Mouse (Mus musculus) neural tube, embryonic 12.5 days (tissue): Measurements from ENCODE around the gene N6amt1. TPM values are rescaled to one million over a fixed set of nuclear protein-coding genes. Genes with fewer than 3 reads are reported as not detected.

Experiments
- ATAC-seq: fragments of 200-750 bp; cut with Nextera tagmentation; 2 replicates; pipeline ENCODE4 v1.8.0; 2017; ENCODE audit warnings: low read depth, mild to moderate bottlenecking, moderate TSS enrichment, moderate library complexity; ENCODE audit not compliant: low FRiP score
- H3K27ac ChIP-seq: fragments of 300-500 bp; sonication (generic); 2 replicates; pipeline ENCODE4 v1.5.1; 2016
- H3K27me3 ChIP-seq: fragments of 300-500 bp; sonication (generic); replicated peaks from 2 replicates; pipeline ENCODE4 v1.6.1; 2016; ENCODE audit warnings: mild to moderate bottlenecking
- H3K36me3 ChIP-seq: fragments of 300-500 bp; sonication (generic); 2 replicates; pipeline ENCODE4 v1.6.1; 2016; ENCODE audit warnings: mild to moderate bottlenecking
- H3K4me1 ChIP-seq: fragments of 300-500 bp; sonication (generic); 2 replicates; pipeline ENCODE4 v1.6.1; 2016
- H3K4me2 ChIP-seq: fragments of 300-500 bp; sonication (generic); replicated peaks from 2 replicates; pipeline ENCODE4 v1.6.1; 2016; ENCODE audit warnings: mild to moderate bottlenecking
- H3K4me3 ChIP-seq: fragments of 300-500 bp; sonication (generic); 2 replicates; pipeline ENCODE4 v1.5.1; 2016
- H3K9ac ChIP-seq: fragments of 300-500 bp; sonication (generic); 2 replicates; pipeline ENCODE4 v1.6.1; 2016; ENCODE audit warnings: mild to moderate bottlenecking
- H3K9me3 ChIP-seq: fragments of 300-500 bp; sonication (generic); 2 replicates; pipeline ENCODE4 v1.6.1; 2016; ENCODE audit warnings: mild to moderate bottlenecking
- WGBS: fragments of 180-500 bp; shearing (Covaris S2); methylation state at CpG from one replicate; pipeline ENCODE4 v1.1.7; 2016; 5-methylcytosine and 5-hydroxymethylcytosine counted together
- polyA plus RNA-seq: library from polyadenylated mRNA; unstranded; fragments of >200 nt; fragmentation: Nextera tagmentation; extraction: Ambion mirVana; gene quantifications from 2 replicates; pipeline ENCODE4 v1.2.1, GENCODE M21; 2016

N6amt1 gene
- polyA plus RNA-seq, 1 experiment from 2014 or later, result 18.8 TPM

DNA sequence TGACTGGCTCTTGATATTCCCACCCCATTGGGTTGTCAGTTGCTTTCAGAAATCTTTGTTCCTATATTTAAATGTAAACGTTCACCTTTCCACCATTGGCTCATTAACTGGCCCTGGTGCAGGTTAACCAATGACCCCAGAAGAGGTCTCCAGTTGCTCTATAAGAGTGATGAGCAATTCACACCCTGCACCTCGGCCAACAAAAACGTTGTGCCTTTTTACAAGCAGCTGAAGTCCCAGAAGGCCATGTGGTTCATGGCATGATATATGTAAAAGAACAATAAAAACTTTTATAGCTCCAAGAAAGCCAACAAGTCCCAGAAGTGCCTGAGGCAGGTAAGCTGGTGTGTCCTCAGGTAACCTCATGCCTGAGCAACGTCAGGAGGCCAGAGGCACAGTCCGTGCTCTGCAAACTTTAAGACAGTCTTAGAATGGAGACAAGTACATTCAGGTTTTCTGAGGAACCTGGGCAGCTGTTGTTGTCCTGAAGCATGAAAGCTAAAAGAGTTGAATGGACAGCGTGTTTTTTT is 12.9 kb upstream of the N6amt1 start:
- Histone ChIP-seq H3K27ac (no peak overlapping the region), H3K36me3 (no peaks in the 10 kb centered on the region), H3K9ac (no peak overlapping the region), H3K27me3 (no peaks in the 10 kb centered on the region), H3K4me2 (no peak overlapping the region), H3K9me3 (no peaks in the 10 kb centered on the region), H3K4me3 (no peak overlapping the region), H3K4me1 (no peaks in the 10 kb centered on the region)
- 79% methylated on average over 6 of the region's 6 CpGs for WGBS
- ATAC-seq, result no peak

DNA sequence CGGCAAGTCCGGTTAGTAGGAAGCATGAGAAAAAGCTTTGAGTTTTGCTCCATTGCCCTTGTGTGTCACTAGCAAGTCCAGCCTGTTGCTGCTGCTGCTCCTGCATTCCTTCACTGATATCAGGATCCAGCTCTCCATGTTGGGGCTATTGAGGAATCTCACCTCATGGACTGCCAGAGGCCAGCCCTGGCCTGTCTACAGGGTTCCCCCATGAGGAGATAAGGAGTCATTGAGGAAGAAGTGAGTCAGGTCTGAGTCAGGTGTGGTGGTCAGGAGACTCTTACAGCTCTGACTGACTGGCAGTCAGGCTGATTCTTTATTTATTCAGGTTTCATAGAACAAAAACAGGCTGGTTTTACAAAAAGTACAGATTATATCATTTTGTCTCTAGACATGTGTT is 5.9 kb upstream of the N6amt1 start:
- Histone ChIP-seq H3K27ac (no peak overlapping the region), H3K4me2 (no peak overlapping the region), H3K4me1 (no peaks in the 10 kb centered on the region), H3K36me3 (no peaks in the 10 kb centered on the region), H3K27me3 (no peaks in the 10 kb centered on the region), H3K9ac (no peak overlapping the region), H3K9me3 (no peaks in the 10 kb centered on the region), H3K4me3 (no peak overlapping the region)
- 97% methylated on average over 2 of the region's 2 CpGs for WGBS
- no peak for ATAC-seq

DNA sequence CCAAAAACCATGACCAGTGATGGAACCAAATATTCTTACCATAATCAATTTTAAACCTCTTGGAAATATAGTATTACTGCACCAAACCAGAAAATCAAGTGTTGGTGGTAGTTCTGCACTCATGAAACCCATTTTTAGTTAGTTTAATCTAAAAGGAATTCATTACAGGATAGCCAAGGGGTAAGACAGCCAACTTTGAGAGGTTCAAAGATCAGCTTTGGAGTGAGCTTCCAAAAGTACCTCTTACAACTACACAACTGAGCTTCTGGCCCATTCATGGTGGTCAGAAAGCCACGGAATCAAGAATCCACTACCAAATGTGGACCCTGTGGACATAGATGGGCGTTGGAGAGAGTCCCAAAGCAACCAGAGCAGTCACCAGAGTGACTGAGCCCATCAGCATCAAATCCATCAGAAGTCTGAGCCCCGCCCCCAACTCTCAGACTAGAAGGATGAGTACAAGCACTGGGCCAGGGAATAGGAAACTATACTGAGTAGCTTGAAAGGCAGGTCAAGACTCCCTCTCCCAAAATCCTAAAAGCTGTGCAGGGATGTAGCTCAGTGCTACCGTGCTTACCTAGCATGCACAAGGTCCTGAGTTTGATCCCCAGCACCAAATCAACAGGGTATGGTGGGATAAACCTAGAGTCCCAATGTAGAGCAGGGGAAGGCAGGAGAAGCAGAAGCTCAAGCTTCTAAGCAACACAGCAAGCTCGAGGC is 2.4 kb upstream of the N6amt1 start:
- Histone ChIP-seq H3K36me3 (no peaks in the 10 kb centered on the region), H3K4me3 (no peak overlapping the region), H3K9ac (no peak overlapping the region), H3K27me3 (no peaks in the 10 kb centered on the region), H3K9me3 (no peaks in the 10 kb centered on the region), H3K27ac (no peak overlapping the region), H3K4me2 (no peak overlapping the region), H3K4me1 (no peaks in the 10 kb centered on the region)
- WGBS, result 78% methylated on average over 5 of the region's 5 CpGs
- no peak for ATAC-seq

DNA sequence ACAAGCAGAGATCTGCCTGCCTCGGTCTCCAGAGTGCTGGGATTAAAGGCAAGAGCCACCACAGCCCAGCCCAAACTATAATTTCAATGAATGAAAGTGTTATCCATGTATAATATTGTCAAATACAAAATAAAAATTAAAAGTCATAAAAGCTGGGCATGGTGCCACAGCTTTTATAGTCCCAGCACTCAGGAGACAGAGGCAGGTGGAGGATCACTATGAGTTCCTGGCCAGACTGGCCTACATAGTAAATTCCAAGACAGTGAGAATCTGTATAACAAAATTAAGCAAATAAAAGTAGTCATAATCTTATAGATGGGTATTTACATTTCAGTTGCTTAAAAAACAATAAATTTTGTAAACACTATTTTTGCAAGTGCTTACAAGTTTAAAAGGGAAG is 380 bp upstream of the N6amt1 start:
- WGBS, result 92% methylated on average over 1 of the region's 1 CpGs
- Histone ChIP-seq H3K27ac (no peak overlapping the region), H3K9me3 (no peaks in the 10 kb centered on the region), H3K4me3 (no peak overlapping the region), H3K9ac (no peak overlapping the region), H3K4me1 (no peaks in the 10 kb centered on the region), H3K27me3 (no peaks in the 10 kb centered on the region), H3K4me2 (peak overlapping the region; percentile 53), H3K36me3 (0 out of 2 replicates have a peak, but pooled peaks cover 6% of the 10 kb centered on the region)
- peak; percentile 42; the same call in 1 of the 2 replicates for ATAC-seq

DNA sequence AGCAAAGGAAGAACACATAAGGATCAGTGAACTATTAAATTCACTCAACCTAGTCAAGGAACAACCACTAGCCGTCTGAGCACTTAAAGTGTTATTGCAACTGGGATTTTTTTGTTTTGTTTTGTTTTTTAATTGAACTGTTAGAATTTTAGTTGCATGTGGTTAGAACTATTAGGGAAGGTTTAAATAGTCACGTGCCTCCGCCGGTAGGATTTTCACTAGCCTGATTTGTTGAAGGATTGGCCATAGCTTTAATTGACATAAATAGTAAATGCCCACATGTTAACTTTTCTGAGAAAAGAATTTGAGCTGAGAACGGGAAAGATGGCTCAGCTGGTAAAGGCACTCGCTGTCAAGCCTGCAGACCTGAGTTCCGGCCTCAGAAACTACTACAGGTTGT is 763 bp downstream of the N6amt1 start:
- peak; percentile 10; the same call in 1 of the 2 replicates for ATAC-seq
- Histone ChIP-seq H3K27ac (no peak overlapping the region), H3K9me3 (no peaks in the 10 kb centered on the region), H3K4me2 (peak overlapping the region; percentile 53), H3K9ac (peak overlapping the region; percentile 58; the same call in 1 of the 2 replicates), H3K4me1 (no peaks in the 10 kb centered on the region), H3K4me3 (peak overlapping the region; percentile 70; the same call in 1 of the 2 replicates), H3K36me3 (0 out of 2 replicates have a peak, but pooled peaks cover 7% of the 10 kb centered on the region), H3K27me3 (no peaks in the 10 kb centered on the region)
- 82% methylated on average over 7 of the region's 7 CpGs for WGBS

DNA sequence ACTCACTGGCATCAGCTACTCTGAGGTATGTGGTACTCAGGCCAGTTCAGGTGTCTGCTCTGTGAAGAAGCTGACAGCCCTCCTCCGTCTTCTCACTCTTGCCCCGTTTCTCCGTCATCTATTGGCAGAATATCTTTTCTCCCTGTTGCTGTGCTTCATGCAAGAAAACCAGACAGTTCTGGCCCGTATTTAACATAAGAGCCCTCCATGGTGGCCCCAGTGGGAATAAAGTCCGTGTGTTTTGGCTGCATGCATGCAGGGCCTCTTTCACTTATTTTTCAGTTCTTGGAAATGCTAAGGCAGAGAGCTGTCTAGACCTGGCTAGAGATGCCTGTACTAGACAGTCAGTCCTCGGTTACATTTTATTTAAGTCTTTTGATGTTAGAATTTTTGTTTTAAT is 6.1 kb downstream of the N6amt1 start:
- Histone ChIP-seq H3K9me3 (no peaks in the 10 kb centered on the region), H3K9ac (no peak overlapping the region), H3K27me3 (no peaks in the 10 kb centered on the region), H3K4me1 (no peaks in the 10 kb centered on the region), H3K4me3 (no peak overlapping the region), H3K27ac (no peak overlapping the region), H3K4me2 (no peak overlapping the region), H3K36me3 (peaks cover 45% of the 10 kb centered on the region)
- ATAC-seq, result no peak
- WGBS, result 93% methylated on average over 6 of the region's 6 CpGs

DNA sequence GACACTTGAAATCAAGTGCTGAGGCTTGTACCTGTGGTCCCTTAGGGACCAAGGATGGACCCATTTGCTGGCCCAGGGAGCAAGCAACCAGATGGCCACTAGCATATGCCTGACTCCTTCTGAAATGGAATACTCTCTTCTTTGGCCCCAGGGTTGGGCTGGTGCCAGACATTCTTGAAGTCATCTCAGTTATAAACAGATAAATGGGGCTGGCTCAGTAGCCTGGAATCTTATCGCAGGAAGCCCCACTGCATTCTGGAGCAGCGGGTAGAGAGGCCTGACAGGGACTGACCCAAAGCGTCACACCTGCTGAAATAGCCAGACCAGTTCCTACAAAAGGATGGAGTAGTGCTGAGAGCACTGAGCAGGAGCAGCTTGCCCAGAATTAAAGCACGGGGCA is 10.2 kb downstream of the N6amt1 start:
- no peak overlapping the region for H3K4me2 ChIP-seq
- peaks cover 44% of the 10 kb centered on the region for H3K36me3 ChIP-seq
- H3K27me3 ChIP-seq, result no peaks in the 10 kb centered on the region
- no peak overlapping the region for H3K4me3 ChIP-seq
- no peak for ATAC-seq
- no peak overlapping the region for H3K27ac ChIP-seq
- WGBS, result 96% methylated on average over 4 of the region's 4 CpGs
- H3K4me1 ChIP-seq, result no peaks in the 10 kb centered on the region
- no peak overlapping the region for H3K9ac ChIP-seq
- no peaks in the 10 kb centered on the region for H3K9me3 ChIP-seq

DNA sequence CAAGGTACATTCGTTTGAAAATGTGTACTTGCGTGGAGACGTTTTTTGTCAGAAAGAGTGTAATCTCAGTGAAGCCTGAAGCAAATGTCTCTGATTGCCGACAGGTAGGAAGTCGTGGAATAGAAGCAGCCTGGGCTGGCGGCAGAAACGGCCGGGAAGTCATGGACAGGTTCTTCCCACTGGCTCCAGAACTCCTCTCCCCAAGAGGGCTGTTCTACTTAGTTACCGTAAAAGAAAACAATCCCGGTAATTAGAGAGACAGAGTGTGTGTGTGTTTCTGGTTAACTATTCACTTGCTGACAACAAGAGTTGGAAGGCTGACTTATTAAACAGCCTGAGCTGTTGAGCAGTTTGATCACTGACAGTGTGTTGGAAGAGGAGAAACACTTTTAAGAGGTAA is 12.1 kb downstream of the N6amt1 start:
- Histone ChIP-seq H3K27me3 (no peaks in the 10 kb centered on the region), H3K27ac (no peak overlapping the region), H3K9me3 (no peaks in the 10 kb centered on the region), H3K9ac (no peak overlapping the region), H3K36me3 (peaks cover 39% of the 10 kb centered on the region), H3K4me3 (no peak overlapping the region), H3K4me1 (no peaks in the 10 kb centered on the region), H3K4me2 (no peak overlapping the region)
- 64% methylated on average over 10 of the region's 10 CpGs for WGBS
- no peak for ATAC-seq

DNA sequence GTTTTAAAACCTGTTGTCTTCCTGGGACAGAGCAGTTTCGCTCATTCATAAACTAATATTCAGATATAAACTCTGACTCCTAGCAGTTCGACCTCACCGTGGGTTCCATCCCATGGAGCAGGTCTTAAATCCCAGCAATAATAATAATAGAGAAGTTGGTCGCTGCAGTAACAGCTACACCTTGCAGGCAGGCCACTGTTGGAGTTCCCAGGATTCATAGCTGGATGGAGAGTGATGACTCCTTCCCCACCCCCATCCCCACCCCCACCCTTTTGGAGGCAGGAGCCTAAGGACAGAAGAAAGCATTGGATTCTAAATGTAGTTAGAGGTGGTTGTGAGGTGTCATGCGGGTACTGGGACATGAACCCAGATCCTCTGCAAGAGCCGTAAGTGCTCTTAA is 12.5 kb downstream of the N6amt1 start:
- no peak overlapping the region for H3K4me2 ChIP-seq
- no peaks in the 10 kb centered on the region for H3K4me1 ChIP-seq
- no peak overlapping the region for H3K27ac ChIP-seq
- no peaks in the 10 kb centered on the region for H3K27me3 ChIP-seq
- no peak overlapping the region for H3K4me3 ChIP-seq
- peaks cover 39% of the 10 kb centered on the region for H3K36me3 ChIP-seq
- WGBS, result 92% methylated on average over 6 of the region's 6 CpGs
- no peaks in the 10 kb centered on the region for H3K9me3 ChIP-seq
- no peak for ATAC-seq
- H3K9ac ChIP-seq, result no peak overlapping the region

DNA sequence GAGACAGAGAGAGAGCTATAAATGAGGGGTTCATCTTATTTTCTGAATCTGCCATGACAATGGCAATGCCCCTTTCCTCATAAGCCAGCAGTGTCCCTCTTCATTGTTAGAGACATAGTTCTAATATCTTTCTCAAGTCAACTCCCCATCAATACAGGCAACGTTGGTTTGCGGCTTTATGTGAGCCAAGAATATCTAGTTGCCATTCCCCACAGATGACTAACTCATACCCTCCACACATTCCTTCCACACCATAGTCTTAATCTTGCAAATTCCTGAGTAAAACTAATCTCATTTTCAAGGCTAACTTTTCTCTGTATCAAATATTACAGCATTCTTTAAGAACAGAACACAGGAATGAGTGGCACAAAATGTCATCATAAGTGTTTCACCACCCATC is 29.0 kb downstream of the N6amt1 start:
- no peak overlapping the region for H3K27ac ChIP-seq
- no peak overlapping the region for H3K4me3 ChIP-seq
- ATAC-seq, result no peak
- WGBS, result 94% methylated on average over 2 of the region's 2 CpGs
- H3K4me1 ChIP-seq, result no peaks in the 10 kb centered on the region
- no peak overlapping the region for H3K9ac ChIP-seq
- no peaks in the 10 kb centered on the region for H3K27me3 ChIP-seq
- peaks cover 67% of the 10 kb centered on the region for H3K36me3 ChIP-seq
- no peak overlapping the region for H3K4me2 ChIP-seq
- H3K9me3 ChIP-seq, result no peaks in the 10 kb centered on the region

DNA sequence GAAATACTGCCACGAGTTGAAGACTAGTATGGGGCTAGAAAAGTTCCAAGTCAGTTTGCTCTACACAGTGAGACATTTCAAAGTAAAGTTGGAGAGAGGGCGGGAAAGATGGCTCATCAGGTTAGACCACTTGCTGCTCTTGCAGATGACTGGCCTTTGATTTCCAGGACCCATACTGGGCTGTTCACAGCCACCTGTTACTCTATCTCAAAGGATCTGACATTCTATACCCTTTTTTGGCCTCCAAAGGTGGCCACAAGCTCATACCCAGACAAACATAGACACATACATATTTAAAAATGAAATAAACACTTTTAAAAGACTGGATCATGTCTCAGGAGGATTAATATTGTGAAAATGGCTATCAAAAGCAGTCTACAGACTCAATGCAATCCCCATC is 30.4 kb downstream of the N6amt1 start:
- WGBS, result 75% methylated on average over 2 of the region's 2 CpGs
- Histone ChIP-seq H3K9ac (no peak overlapping the region), H3K4me1 (no peaks in the 10 kb centered on the region), H3K4me3 (no peak overlapping the region), H3K9me3 (no peaks in the 10 kb centered on the region), H3K4me2 (no peak overlapping the region), H3K27me3 (no peaks in the 10 kb centered on the region), H3K27ac (no peak overlapping the region), H3K36me3 (peaks cover 68% of the 10 kb centered on the region)
- no peak for ATAC-seq

DNA sequence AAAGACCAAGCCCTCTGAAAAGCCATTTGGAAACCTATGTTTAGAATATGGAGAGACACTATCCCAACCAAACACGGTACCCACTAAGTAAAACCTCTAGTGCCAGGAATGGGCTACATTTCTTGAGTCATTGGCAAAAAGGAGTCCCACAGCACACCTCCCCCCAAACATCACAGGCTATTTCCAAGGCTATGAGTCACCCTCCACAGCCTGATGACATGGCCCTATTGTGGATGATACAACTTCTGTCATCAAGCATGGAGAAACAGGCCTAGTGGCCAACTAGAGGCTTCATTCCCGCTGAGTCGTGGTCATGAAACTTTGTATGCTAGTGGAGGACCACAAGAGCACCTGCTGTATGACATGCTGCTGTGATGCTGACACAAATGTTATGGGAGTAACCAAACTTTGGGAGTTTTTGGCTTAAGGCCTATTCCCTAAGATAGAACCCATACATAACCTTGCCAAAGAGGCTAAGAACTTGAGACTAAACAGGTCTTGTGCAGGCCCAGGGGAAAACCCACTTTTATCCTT is 33.5 kb downstream of the N6amt1 start:
- Histone ChIP-seq H3K27ac (no peak overlapping the region), H3K9me3 (no peaks in the 10 kb centered on the region), H3K36me3 (peaks cover 49% of the 10 kb centered on the region), H3K4me2 (no peak overlapping the region), H3K27me3 (no peaks in the 10 kb centered on the region), H3K9ac (no peak overlapping the region), H3K4me1 (no peaks in the 10 kb centered on the region), H3K4me3 (no peak overlapping the region)
- 97% methylated on average over 3 of the region's 3 CpGs for WGBS
- ATAC-seq, result no peak
